Mouse (Mus musculus) layer of hippocampus, adult 2 months (tissue): ENCODE measurements around the gene Ap2a1. TPM values are rescaled to one million over a fixed set of nuclear protein-coding genes. Genes with fewer than 3 reads are reported as not detected.

ENCODE experiments used
- DNase-seq, 2 experiments: peaks; one replicate each; pipeline ENCODE4 v3.0.0; 2022; ENCODE audit warnings: low spot score in 2 of 2
- H3K27ac ChIP-seq: fragments of 200-600 bp; 2 replicates; pipeline ENCODE4 v1.8.1; 2022
- H3K4me3 ChIP-seq: fragments of 200-600 bp; 2 replicates; pipeline ENCODE4 v1.8.1; 2022; ENCODE audit warnings: mild to moderate bottlenecking
- CTCF ChIP-seq: fragments of 200-600 bp; conservative IDR thresholded peaks from 2 replicates; pipeline ENCODE4 v1.8.1; 2022; ENCODE audit warnings: antibody characterized with exemption, mild to moderate bottlenecking, moderate library complexity
- total RNA-seq, 2 experiments: library from RNA; stranded (reverse); gene quantifications; 2 replicates each; pipeline ENCODE4 v1.2.3; 2021

Ap2a1 gene
- total RNA-seq, 2 experiments from 2014 or later, result 298 to 305 TPM

- no peak for DNase-seq
- no peak for TF ChIP-seq CTCF
- peak overlapping the region; percentile 99 for H3K27ac ChIP-seq
- H3K4me3 ChIP-seq, result no peak overlapping the region
Measured at GRCm38 (mm10) chr7:44864595-44865542, 64.4 kb downstream of the Ap2a1 start.

GRCm38 (mm10) chr7:44863982-44864494 lies 65.3 kb downstream of the Ap2a1 start:
- Histone ChIP-seq H3K27ac (peak overlapping the region; percentile 99; the same call in 1 of the 2 replicates), H3K4me3 (no peak overlapping the region)
- TF ChIP-seq CTCF, result no peak
- DNase-seq, result no peak

GRCm38 (mm10) chr7:44863210-44863609 lies 66.1 kb downstream of the Ap2a1 start:
- TF ChIP-seq CTCF, result no peak
- Histone ChIP-seq H3K4me3 (no peak overlapping the region), H3K27ac (peak overlapping the region; percentile 61; the same call in 1 of the 2 replicates)
- DNase-seq, result no peak

GRCm38 (mm10) chr7:44862434-44862833 lies 66.9 kb downstream of the Ap2a1 start:
- H3K4me3 ChIP-seq, result no peak overlapping the region
- H3K27ac ChIP-seq, result peak overlapping the region; percentile 61; the same call in 1 of the 2 replicates
- DNase-seq, result no peak
- TF ChIP-seq CTCF, result no peak

- H3K4me3 ChIP-seq, result no peak overlapping the region
- no peak for TF ChIP-seq CTCF
- peak overlapping the region; percentile 57; the same call in 1 of the 2 replicates for H3K27ac ChIP-seq
- no peak for DNase-seq
Measured at GRCm38 (mm10) chr7:44861429-44861816, 67.9 kb downstream of the Ap2a1 start.

GRCm38 (mm10) chr7:44860576-44861428 lies 68.5 kb downstream of the Ap2a1 start:
- peak; percentile 53 to 66 for DNase-seq
- H3K27ac ChIP-seq, result peak overlapping the region; percentile 57; the same call in 1 of the 2 replicates
- H3K4me3 ChIP-seq, result no peak overlapping the region; the same call in 1 of the 2 replicates
- peak; percentile 95 for TF ChIP-seq CTCF

GRCm38 (mm10) chr7:44859896-44860295 lies 69.4 kb downstream of the Ap2a1 start:
- DNase-seq, result no peak
- no peak for TF ChIP-seq CTCF
- no peak overlapping the region for H3K27ac ChIP-seq

GRCm38 (mm10) chr7:44857905-44858304 lies 71.4 kb downstream of the Ap2a1 start:
- H3K4me3 ChIP-seq, result peak overlapping the region; percentile 94
- DNase-seq, result no peak
- no peak for TF ChIP-seq CTCF
- H3K27ac ChIP-seq, result peak overlapping the region; percentile 92

More at GRCm38 (mm10) chr7:44859896-44860295, 69.4 kb downstream of the Ap2a1 start:
- no peak overlapping the region for H3K4me3 ChIP-seq

- peak within 1 kb of the TSS; percentile 94 for H3K4me3 ChIP-seq
- H3K27ac ChIP-seq, result peak within 1 kb of the TSS; percentile 92
- peak; percentile 91 to 94 for DNase-seq
- TF ChIP-seq CTCF, result no peak; the same call in 1 of the 2 replicates
Measured at GRCm38 (mm10) chr7:44857042-44857552, 72.2 kb downstream of the Ap2a1 start, which contains the start of gene Pnkp. Gene Pnkp, plus strand, starts transcription at chr7:44857139.

GRCm38 (mm10) chr7:44856265-44856916 lies 72.9 kb downstream of the Ap2a1 start:
- Histone ChIP-seq H3K27ac (peak overlapping the region; percentile 92), H3K4me3 (peak overlapping the region; percentile 94)
- DNase-seq, result no peak
- no peak for TF ChIP-seq CTCF

GRCm38 (mm10) chr7:44855036-44855435 lies 74.3 kb downstream of the Ap2a1 start:
- Histone ChIP-seq H3K27ac (peak overlapping the region; percentile 94), H3K4me3 (peak overlapping the region; percentile 65)
- no peak for DNase-seq
- peak; percentile 61 for TF ChIP-seq CTCF
